Mouse (Mus musculus) frontal cortex, adult (tissue): ENCODE data around the gene Snapc5.
"Not testable (repeated sequence)": the region's sequence is repeated elsewhere in the genome, so short reads cannot be mapped to it uniquely, and the experiment has no call there.

Source experiments
- ATAC-seq: cut with Nextera tagmentation; 2 replicates; pipeline ENCODE4 v1.9.2; 2017; ENCODE audit warnings: mild to moderate bottlenecking, moderate library complexity, mixed read lengths; ENCODE audit not compliant: low TSS enrichment

The Snapc5 gene

GRCm38 (mm10) chr9:64178974-64179646, at the start of gene Snapc5:
Gene Snapc5, plus strand, starts transcription at chr9:64179274.
- peak; percentile 82 for ATAC-seq

DNA sequence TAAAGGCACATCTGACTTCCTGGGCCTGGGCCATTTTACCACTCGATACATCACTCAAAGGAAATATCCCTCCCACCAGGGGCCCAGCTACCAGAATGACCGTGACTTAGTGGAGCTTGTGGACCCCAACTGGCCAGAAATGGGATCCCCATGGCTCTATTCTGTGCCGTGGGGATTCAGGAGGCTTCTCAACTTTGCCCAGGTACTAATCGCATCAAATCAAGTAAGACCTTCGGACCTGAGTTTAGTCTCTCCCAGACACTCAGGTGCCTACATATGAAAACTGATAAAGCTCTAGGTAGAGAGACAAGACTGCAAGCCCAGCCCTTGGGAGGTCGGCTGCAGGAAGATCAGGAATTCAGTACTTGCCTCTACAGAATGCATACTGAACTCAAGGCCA, 47.5 kb upstream of the Snapc5 start:
- ATAC-seq = no peak

DNA sequence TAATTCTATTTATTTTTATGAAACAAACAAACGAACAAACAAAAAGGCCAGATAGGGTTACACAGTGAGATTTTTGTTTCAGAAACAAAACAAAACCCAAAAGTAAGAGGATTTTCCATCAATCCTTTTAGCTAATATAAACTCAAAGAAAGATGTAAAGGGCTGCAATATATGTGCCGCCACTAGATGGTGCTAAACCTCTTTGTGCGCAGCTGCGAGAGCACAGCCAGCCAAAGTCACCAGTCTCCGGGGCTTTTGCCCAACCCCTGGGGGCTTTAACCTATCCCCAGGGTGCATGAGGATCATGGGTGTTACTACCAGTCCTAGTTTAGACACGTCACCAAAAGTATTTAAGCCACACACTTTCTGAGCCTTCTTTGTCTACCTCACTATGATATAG, 40.2 kb upstream of the Snapc5 start:
- not testable (repeated sequence) for ATAC-seq

GRCm38 (mm10) chr9:64139879-64140278, 39.2 kb upstream of the Snapc5 start:
- ATAC-seq = no peak

GRCm38 (mm10) chr9:64156641-64157040, 22.4 kb upstream of the Snapc5 start:
- ATAC-seq = no peak

DNA sequence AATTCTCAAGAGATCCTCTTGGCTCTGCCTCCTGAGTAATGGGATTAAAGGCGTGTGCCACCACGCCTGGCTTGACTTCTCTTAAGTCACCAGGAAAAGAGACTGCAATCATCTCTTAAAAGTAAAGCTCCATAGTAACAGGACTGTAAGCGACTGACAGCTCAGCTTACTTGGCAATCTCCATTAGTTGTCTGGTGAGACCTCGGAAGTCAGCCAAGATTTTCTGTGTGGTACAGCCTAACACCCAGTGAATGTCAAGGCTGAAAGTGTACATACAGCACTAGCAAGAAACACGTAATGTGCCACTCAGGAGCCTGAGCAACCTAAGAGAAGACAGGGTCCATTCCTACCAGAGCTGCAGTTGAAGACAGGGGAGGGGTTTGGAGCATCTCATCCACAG, 18.6 kb upstream of the Snapc5 start:
- ATAC-seq = no peak

DNA sequence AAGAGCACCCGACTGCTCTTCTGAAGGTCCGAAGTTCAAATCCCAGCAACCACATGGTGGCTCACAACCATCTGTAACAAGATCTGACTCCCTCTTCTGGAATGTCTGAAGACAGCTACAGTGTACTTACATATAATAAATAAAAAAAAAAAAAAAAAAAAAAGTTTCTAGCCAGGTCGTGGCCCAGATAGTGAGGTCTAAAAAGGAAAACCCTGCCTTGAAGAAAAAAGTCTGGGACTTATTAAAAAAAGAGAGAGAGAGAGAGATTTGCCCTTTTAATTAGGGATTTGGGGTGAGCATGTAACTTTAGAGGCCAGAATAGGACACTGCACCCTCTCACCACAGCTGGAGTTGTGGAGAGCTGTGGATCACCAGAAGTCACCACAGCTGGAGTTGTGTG, 9.1 kb upstream of the Snapc5 start:
- ATAC-seq = not testable (repeated sequence)

- peak; percentile 31; the same call in 1 of the 2 replicates for ATAC-seq
Observed at GRCm38 (mm10) chr9:64172145-64172815, 6.8 kb upstream of the Snapc5 start.

GRCm38 (mm10) chr9:64172816-64173665, 6.0 kb upstream of the Snapc5 start, which contains the start of the genes Zwilch and Rpl4:
Gene Zwilch, minus strand, starts transcription at chr9:64173104.
Gene Rpl4, plus strand, starts transcription at chr9:64173375.
- ATAC-seq = peak; percentile 82

- no peak for ATAC-seq
Observed at GRCm38 (mm10) chr9:64173666-64174220, 5.3 kb upstream of the Snapc5 start.

- ATAC-seq = no peak
Observed at GRCm38 (mm10) chr9:64174341-64174740, 4.7 kb upstream of the Snapc5 start.

GRCm38 (mm10) chr9:64174766-64175165, 4.3 kb upstream of the Snapc5 start:
- no peak for ATAC-seq

DNA sequence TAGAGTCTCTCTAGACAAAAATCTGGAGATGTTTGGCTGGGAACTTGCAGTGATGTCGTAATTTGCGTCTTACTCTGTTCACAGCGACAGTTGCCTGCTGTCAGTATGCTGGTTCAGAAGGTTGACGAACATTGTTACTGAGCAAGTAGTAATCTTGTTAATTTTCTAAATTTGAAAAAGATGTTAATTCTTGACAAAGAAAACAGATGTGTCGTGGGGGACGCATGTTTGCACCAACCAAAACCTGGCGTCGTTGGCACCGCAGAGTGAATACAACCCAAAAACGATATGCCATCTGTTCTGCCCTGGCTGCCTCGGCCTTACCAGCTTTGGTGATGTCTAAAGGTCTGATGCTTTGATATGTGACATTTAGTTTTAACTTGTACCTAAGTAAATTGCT, 3.7 kb upstream of the Snapc5 start:
- ATAC-seq = no peak

- ATAC-seq = peak; percentile 45; the same call in 1 of the 2 replicates
Observed at GRCm38 (mm10) chr9:64178610-64178973, 482 bp upstream of the Snapc5 start.

DNA sequence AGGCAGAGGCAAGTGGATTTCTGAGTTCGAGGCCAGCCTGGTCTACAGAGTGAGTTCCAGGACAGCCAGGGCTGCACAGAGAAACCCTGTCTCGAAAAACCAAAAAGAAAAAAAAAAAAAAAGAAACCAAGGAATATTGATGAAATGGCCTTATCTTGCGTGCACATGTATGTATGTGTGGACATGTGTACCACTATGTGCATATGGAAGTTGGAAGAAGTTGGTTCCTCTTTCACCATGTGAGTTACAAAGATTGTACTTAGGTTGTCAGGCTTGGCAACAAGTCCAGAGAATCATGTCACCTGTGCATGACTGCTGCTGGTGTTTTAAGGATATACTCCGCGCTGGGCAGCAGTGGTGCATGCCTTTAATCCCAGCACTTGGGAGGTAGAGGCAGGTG, 4.2 kb downstream of the Snapc5 start:
- not testable (repeated sequence) for ATAC-seq

GRCm38 (mm10) chr9:64184166-64184840, 5.2 kb downstream of the Snapc5 start:
- ATAC-seq = peak; percentile 60; the same call in 1 of the 2 replicates

GRCm38 (mm10) chr9:64193879-64194278, 14.8 kb downstream of the Snapc5 start:
- no peak for ATAC-seq

DNA sequence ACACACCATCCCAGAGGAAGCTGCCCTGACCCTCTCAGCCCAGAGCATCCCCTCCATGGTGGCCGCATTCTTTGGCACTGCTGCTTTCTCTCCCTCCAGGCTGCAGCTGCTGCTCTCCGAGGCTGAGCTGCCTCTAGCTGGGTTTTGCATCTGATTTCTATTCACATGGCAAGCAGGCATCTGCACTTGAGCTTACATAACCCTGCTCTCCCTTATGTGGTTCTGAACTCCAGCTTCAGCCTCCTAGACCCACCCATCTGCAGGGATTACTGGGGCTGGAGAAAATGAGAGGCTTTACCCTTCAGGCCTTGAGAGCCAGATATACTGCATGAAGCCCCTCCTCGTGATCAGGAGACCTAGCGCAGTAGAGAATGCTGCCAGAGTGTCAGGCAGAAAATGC, 16.5 kb downstream of the Snapc5 start:
- peak; percentile 91 for ATAC-seq

GRCm38 (mm10) chr9:64197524-64197923, 18.4 kb downstream of the Snapc5 start:
- ATAC-seq = no peak

GRCm38 (mm10) chr9:64198068-64198762, 19.1 kb downstream of the Snapc5 start:
- no peak for ATAC-seq
